Mouse (Mus musculus) bone marrow macrophage, adult 2 months (primary cell): Measurements from ENCODE around the gene Jak2. TPM values are rescaled to one million over a fixed set of nuclear protein-coding genes. Genes with fewer than 3 reads are reported as not detected.

Experiments
- H3K27ac ChIP-seq: 2 replicates; pipeline ENCODE4 v1.5.1; 2012; ENCODE audit warnings: low read depth, low read length; ENCODE audit not compliant: insufficient read depth
- H3K4me1 ChIP-seq: 2 replicates; pipeline ENCODE4 v1.6.1; 2012; ENCODE audit warnings: low read length; ENCODE audit not compliant: control insufficient read depth, insufficient read depth
- H3K4me3 ChIP-seq: 2 replicates; pipeline ENCODE4 v1.5.1; 2012; ENCODE audit warnings: mild to moderate bottlenecking, low read length, moderate library complexity; ENCODE audit not compliant: insufficient read depth
- CTCF ChIP-seq: IDR thresholded peaks from 2 replicates; pipeline ENCODE4 v1.5.1; 2012; ENCODE audit warnings: low read depth, mild to moderate bottlenecking, low read length, moderate library complexity
- POLR2A ChIP-seq: IDR thresholded peaks from 2 replicates; pipeline ENCODE4 v1.6.1; 2012; ENCODE audit warnings: mild to moderate bottlenecking, low read depth, low read length, borderline replicate concordance
- polyA plus RNA-seq: library from polyadenylated mRNA; stranded (reverse); fragments of >200 nt; gene quantifications from 2 replicates; pipeline ENCODE4 v1.2.4, GENCODE M21; 2012; ENCODE audit not compliant: missing spikeins, insufficient read depth, insufficient read length

Jak2 gene
- polyA plus RNA-seq, 1 experiment: 24.7 TPM

- Histone ChIP-seq H3K4me1 (peaks cover 14% of the 10 kb centered on the region), H3K27ac (peak overlapping the region; percentile 66), H3K4me3 (peak overlapping the region; percentile 80)
- TF ChIP-seq CTCF: no peak
- TF ChIP-seq POLR2A: no peak
Observed at GRCm38 (mm10) chr19:29252831-29253545, 1.4 kb downstream of the Jak2 start.

GRCm38 (mm10) chr19:29253728-29254127 is 2.1 kb downstream of the Jak2 start:
- H3K4me1 ChIP-seq: peaks cover 14% of the 10 kb centered on the region
- TF ChIP-seq POLR2A (no peak), CTCF (peak; percentile 86)
- no peak overlapping the region for H3K27ac ChIP-seq
- H3K4me3 ChIP-seq: peak overlapping the region; percentile 54

- no peak for TF ChIP-seq CTCF
- TF ChIP-seq POLR2A: no peak
- Histone ChIP-seq H3K4me1 (peaks cover 12% of the 10 kb centered on the region), H3K4me3 (no peak overlapping the region), H3K27ac (no peak overlapping the region)
Observed at GRCm38 (mm10) chr19:29254671-29255070, 3.0 kb downstream of the Jak2 start.

DNA sequence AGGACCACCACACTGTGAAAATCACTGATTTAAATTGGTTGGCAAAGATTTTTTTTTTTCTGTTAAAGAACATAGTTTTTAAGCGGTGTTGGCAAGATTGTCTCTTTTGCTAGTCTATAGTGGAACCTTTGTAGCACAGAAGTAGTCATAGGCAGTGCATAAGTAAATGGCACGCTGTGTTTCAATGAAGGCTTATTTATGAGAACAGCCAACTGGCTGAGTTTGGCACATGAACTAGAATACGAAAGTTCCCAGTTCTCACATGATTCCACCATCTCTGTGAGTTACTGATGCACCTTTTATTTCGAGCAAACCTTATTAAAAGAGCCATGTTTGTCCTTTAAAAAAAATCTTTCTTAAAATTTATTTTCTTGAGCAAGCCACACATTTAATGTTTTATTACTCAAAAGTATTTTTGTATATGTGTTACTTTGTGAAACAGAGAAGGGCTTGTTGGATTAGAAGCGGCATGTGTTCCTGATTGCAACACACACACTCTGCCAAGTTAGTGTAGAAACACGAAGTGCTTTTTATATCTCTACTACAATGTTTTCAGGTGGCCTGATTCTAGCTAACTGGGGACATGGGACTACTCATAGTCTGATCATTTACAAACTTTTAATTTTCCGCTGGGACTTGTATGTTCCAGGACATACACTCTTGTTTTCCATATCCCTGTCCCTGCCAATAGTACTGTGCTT is 3.8 kb downstream of the Jak2 start:
- Histone ChIP-seq H3K27ac (no peak overlapping the region), H3K4me1 (peaks cover 8% of the 10 kb centered on the region), H3K4me3 (no peak overlapping the region)
- TF ChIP-seq POLR2A (no peak), CTCF (no peak)

- H3K4me1 ChIP-seq: no peaks in the 10 kb centered on the region
- no peak overlapping the region for H3K4me3 ChIP-seq
- H3K27ac ChIP-seq: no peak overlapping the region
- TF ChIP-seq POLR2A (no peak), CTCF (no peak)
Observed at GRCm38 (mm10) chr19:29261638-29262037, 10.0 kb downstream of the Jak2 start.

DNA sequence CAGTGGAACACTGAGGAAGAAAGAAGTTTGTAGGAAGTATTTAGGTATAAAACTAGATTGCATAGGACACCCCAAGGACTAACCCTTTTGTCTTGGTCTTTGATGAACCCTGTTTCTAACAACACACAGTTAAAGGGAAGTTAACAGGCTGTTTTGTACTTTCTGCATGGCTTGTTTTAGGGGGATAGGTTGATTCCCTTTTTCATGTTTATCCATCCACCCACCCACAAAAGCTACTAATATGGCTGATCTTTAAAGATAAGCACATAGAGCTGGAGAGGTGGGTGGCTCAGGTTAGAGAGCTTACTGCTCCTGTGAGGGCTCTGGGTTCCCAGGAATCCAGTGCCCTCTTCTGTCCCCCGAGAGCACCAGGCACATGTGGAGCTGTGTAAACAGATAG is 11.9 kb downstream of the Jak2 start:
- no peak for TF ChIP-seq POLR2A
- no peak for TF ChIP-seq CTCF
- no peaks in the 10 kb centered on the region for H3K4me1 ChIP-seq
- H3K27ac ChIP-seq: no peak overlapping the region

GRCm38 (mm10) chr19:29265538-29265937 is 13.9 kb downstream of the Jak2 start:
- no peak overlapping the region for H3K27ac ChIP-seq
- H3K4me1 ChIP-seq: no peaks in the 10 kb centered on the region
- H3K4me3 ChIP-seq: no peak overlapping the region
- TF ChIP-seq POLR2A (no peak), CTCF (no peak)

More for the DNA sequence above, 11.9 kb downstream of the Jak2 start:
- H3K4me3 ChIP-seq: no peak overlapping the region

DNA sequence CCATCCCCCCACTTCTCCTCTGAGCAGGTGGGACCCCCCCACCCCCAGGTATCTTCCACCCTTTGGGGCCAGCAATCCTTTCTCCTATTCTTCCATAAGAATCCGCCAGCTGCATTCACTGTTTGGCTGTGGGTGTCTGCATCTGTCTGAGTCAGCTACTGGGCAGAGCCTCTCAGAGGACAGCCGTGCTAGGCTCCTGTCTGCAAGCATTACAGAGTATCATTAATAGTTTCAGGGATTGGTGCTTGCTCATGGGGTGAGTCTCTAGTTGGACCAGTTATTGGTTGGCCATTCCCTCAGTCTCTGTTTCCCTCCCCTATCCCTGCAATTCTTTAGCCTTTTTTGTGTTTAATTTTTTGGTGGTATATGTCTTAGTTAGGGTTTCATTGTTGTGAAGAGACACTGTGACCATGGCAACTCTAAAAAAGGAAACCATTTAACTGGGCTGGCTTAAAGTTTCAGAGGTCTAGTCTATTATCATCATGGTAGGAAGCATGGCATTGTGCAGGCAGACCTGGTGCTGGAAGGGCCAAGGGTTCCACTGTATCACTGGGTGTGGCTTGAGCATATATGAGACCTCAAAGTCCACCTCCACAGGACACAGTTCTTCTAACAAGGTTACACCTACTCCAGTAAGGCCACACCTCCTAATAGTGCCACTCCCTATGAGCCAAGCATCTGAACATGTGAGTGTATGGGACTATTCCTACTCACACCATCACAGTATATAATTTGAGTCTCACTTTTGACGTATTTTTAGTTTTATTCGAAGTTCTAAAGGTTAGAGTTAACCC is 15.6 kb downstream of the Jak2 start:
- no peak overlapping the region for H3K4me3 ChIP-seq
- TF ChIP-seq CTCF (no peak), POLR2A (no peak)
- H3K4me1 ChIP-seq: no peaks in the 10 kb centered on the region
- H3K27ac ChIP-seq: no peak overlapping the region

DNA sequence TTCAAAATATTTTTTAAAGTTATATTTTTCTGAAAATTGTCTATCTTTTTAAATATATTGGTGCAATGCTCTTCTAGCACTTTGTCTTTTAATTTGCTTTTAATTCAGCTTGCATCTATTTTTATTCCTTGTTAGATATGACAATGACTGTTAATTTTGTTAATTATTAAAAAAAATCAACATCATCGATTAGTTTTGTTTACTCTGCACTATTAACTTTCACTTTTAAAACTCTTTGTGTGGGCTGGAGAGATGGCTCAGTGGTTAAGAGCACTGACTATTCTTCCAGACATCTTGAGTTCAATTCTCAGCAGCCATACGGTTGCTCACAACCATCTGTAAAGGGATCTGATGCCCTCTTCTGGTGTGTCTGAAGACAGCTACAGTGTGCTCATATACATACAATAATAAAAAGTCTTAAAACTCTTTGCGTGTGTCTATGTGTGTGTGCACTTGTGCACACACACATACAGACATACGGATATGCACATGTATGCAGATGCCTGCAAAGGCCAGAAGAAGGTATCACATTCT is 17.2 kb downstream of the Jak2 start:
- no peak overlapping the region for H3K27ac ChIP-seq
- no peaks in the 10 kb centered on the region for H3K4me1 ChIP-seq
- no peak overlapping the region for H3K4me3 ChIP-seq
- TF ChIP-seq POLR2A (no peak), CTCF (no peak)
